ENCODE assay signal across 26 mouse cellular contexts in genomic region chr6:55416202-55416601, GRCm38 (mm10). TPM values are rescaled to one million over a fixed set of nuclear protein-coding genes. Genes with fewer than 3 reads are reported as not detected.
DNase-seq lines count a peak whose midpoint lies in the region; ATAC-seq lines count a peak whose summit lies in the region.
"Had no signal": no experiment of that assay in that cellular context is flagged by ENCODE, and none has a peak within 500 bp of the region (broad histone marks: within the 10 kb centered on the region; RNA-seq: fewer than 3 reads in every experiment).

No protein-coding gene starts in this region.

- WGBS in midbrain, embryonic 13.5 days: 42% methylated on average over 5 of the region's 5 CpGs

- ATAC-seq in midbrain, embryonic 13.5 days: peak; percentile 59; the same call in 1 of the 2 replicates
- ATAC-seq: intestine, embryonic 16.5 days had no signal

- intact Hi-C loops in heart, postnatal 10 days (cut with DNase I): no loop called here
- intact Hi-C loops in left cerebral cortex, postnatal 25 days (cut with DNase I): no loop called here
- intact Hi-C loops in left cerebral cortex, postnatal 36 days (cut with DNase I): no loop called here

- no peak overlapping the region for H3K4me3 ChIP-seq in midbrain, embryonic 13.5 days (replicated peaks)
- H3K4me3 ChIP-seq: embryonic facial prominence, embryonic 12.5 days; heart, embryonic 12.5 days; kidney, embryonic 15.5 days; neural tube, embryonic 12.5 days; stomach, embryonic 15.5 days had no signal

- peaks cover 5% of the 10 kb centered on the region; the same call in 1 of the 2 replicates for H3K27me3 ChIP-seq in midbrain, embryonic 13.5 days
- H3K27me3 ChIP-seq: embryonic facial prominence, embryonic 12.5 days; kidney, embryonic 15.5 days; neural tube, embryonic 12.5 days; stomach, embryonic 15.5 days had no signal

- peak; percentile 41 for DNase-seq in heart, adult 11 months
- no peak for DNase-seq in heart, postnatal 10 days
- peak; percentile 48 to 53 for DNase-seq in left cerebral cortex, postnatal 25 days (ENCODE audit: low spot score in 2 of 2)
- no peak for DNase-seq in left cerebral cortex, postnatal 36 days (ENCODE audit: low spot score in 2 of 2)
- DNase-seq in embryo, embryonic 10.5 days (ENCODE audit: low spot score): peak; percentile 38
- DNase-seq in gastrocnemius, adult 8-10 months (ENCODE audit: low spot score in 2 of 2): no peak
- DNase-seq in testis, postnatal 14 days (ENCODE audit: low spot score): no peak
- DNase-seq: adrenal gland, adult 8-10 months; B cell, adult 2 months; cerebellum, adult 11-12 months; cerebellum, postnatal 25 days; gastrocnemius, postnatal 36 days; heart, postnatal 36 days; lung, embryonic 14.5 days; lung, postnatal 4 days; thymus, postnatal 14 days had no signal

- no peak overlapping the region for H3K27ac ChIP-seq in midbrain, embryonic 13.5 days
- H3K27ac ChIP-seq: embryonic facial prominence, embryonic 12.5 days; kidney, embryonic 15.5 days; neural tube, embryonic 12.5 days; stomach, embryonic 15.5 days had no signal

- no peaks in the 10 kb centered on the region for H3K36me3 ChIP-seq in midbrain, embryonic 13.5 days
- H3K36me3 ChIP-seq: embryonic facial prominence, embryonic 12.5 days; heart, embryonic 12.5 days; kidney, embryonic 15.5 days; neural tube, embryonic 12.5 days; stomach, embryonic 15.5 days had no signal

- H3K9me3 ChIP-seq in midbrain, embryonic 13.5 days: no peaks in the 10 kb centered on the region
- H3K9me3 ChIP-seq: embryonic facial prominence, embryonic 12.5 days; heart, embryonic 12.5 days; kidney, embryonic 15.5 days; neural tube, embryonic 12.5 days; stomach, embryonic 15.5 days had no signal

- no peak overlapping the region for H3K9ac ChIP-seq in midbrain, embryonic 13.5 days (replicated peaks)
- H3K9ac ChIP-seq: embryonic facial prominence, embryonic 12.5 days; heart, embryonic 12.5 days; kidney, embryonic 15.5 days; lung, embryonic 14.5 days; neural tube, embryonic 12.5 days; stomach, embryonic 15.5 days had no signal

- H3K4me1 ChIP-seq in midbrain, embryonic 13.5 days (replicated peaks): peaks cover 26% of the 10 kb centered on the region
- H3K4me1 ChIP-seq: stomach, embryonic 15.5 days had no signal

- H3K4me2 ChIP-seq in midbrain, embryonic 13.5 days (replicated peaks): no peak overlapping the region
- H3K4me2 ChIP-seq: embryonic facial prominence, embryonic 12.5 days; heart, embryonic 12.5 days; kidney, embryonic 15.5 days; lung, embryonic 14.5 days; neural tube, embryonic 12.5 days; stomach, embryonic 15.5 days had no signal

RNA-seq across cellular contexts. Expression of gene Adcyap1r1, which starts 35.6 kb away (rescaled TPM):
- total RNA-seq in heart, postnatal 10 days (2021): 1 to 10 TPM; 7.7 to 8.3 TPM
- total RNA-seq in left cerebral cortex, postnatal 25 days (2021): 100 to 1,000 TPM; 108 to 116 TPM
- total RNA-seq in left cerebral cortex, postnatal 36 days (2021): 100 to 1,000 TPM; 110 to 124 TPM
- polyA plus RNA-seq in midbrain, embryonic 13.5 days (2015; fragmentation: Nextera tagmentation; extraction: Ambion mirVana): 31.3 and 33.5 TPM in 2 replicates
- 1 to 10 TPM in 2 of 4 experiments, under 1 TPM in 2; 0.53 to 1.3 (median 0.90) TPM for total RNA-seq in gastrocnemius, adult 8-10 months (2022)

RNA-seq across cellular contexts. Expression of gene Ghrhr, which starts 40.1 kb away (rescaled TPM):
- not detected for total RNA-seq in heart, postnatal 10 days (2021)
- total RNA-seq in left cerebral cortex, postnatal 25 days (2021): not detected
- not detected for total RNA-seq in left cerebral cortex, postnatal 36 days (2021)
- not detected in 2 replicates for polyA plus RNA-seq in midbrain, embryonic 13.5 days (2015; fragmentation: Nextera tagmentation; extraction: Ambion mirVana)
- total RNA-seq in gastrocnemius, adult 8-10 months (2022): not detected
- total RNA-seq: adrenal gland, adult 8-10 months; gastrocnemius, postnatal 36 days; heart, postnatal 36 days; layer of hippocampus, adult 18-20 months had no signal
- polyA plus RNA-seq: embryonic facial prominence, embryonic 12.5 days; heart, embryonic 12.5 days; liver, adult 2 months; lung, embryonic 14.5 days; neural tube, embryonic 12.5 days; spleen, adult 2 months; stomach, embryonic 15.5 days had no signal

Comparison
In these comparisons a context has a peak if more than half of its experiments do, and no peak if none do; other contexts are left out.
1. DNase-seq: peak in heart, adult 11 months (single experiment), left cerebral cortex, postnatal 25 days (2 of 2) and embryo, embryonic 10.5 days (single experiment); none in heart, postnatal 10 days (0 of 2), left cerebral cortex, postnatal 36 days (0 of 2), gastrocnemius, adult 8-10 months (0 of 2) and testis, postnatal 14 days (single experiment).
2. RNA of gene Adcyap1r1, which starts 35.6 kb away (total RNA-seq): 110 to 124 TPM in left cerebral cortex, postnatal 36 days and 108 to 116 TPM in left cerebral cortex, postnatal 25 days; 7.7 to 8.3 TPM in heart, postnatal 10 days and 0.53 to 1.3 TPM in gastrocnemius, adult 8-10 months; every median in the first group is over 10 times any median in the second.